Mouse (Mus musculus) liver, postnatal 0 days (tissue): ENCODE measurements around the gene Nedd4.

Source experiments
- CTCF ChIP-seq: sonication (generic); IDR thresholded peaks from 2 replicates; pipeline ENCODE4 v1.5.1; 2016; ENCODE audit warnings: antibody characterized with exemption, low read depth
- EP300 ChIP-seq: IDR thresholded peaks from 2 replicates; pipeline ENCODE4 v1.6.1; 2016; ENCODE audit warnings: antibody characterized with exemption, low read depth, mild to moderate bottlenecking

- TF ChIP-seq CTCF (no peak), EP300 (no peak)
Observed at GRCm38 (mm10) chr9:72637243-72637642, 24.9 kb upstream of the Nedd4 start.
